Mouse (Mus musculus): ENCODE data around the gene Sec16b. TPM values are rescaled to one million over a fixed set of nuclear protein-coding genes. Genes with fewer than 3 reads are reported as not detected.

Sec16b gene
- total RNA-seq (2023): 0.70 TPM

GRCm38 (mm10) chr1:157506522-157506921 lies at the start of gene Sec16b:
TSS of gene Sec16b (plus strand) at chr1:157506728.

GRCm38 (mm10) chr1:157458421-157459208 lies 47.9 kb upstream of the Sec16b start, which contains the start of gene Cryzl2:
TSS of gene Cryzl2 (plus strand) at chr1:157458577.

Other genes with a start within 250 kb of the Sec16b start
- gene Rasal2, start 94.1 kb upstream of the Sec16b start, total RNA-seq (2023): 0.53 TPM
- gene Cryzl2, start 48.2 kb upstream of the Sec16b start, total RNA-seq (2023): 1.5 TPM